Mouse (Mus musculus) heart, embryonic 14.5 days (tissue): Measurements from ENCODE around the gene Trip10. TPM values are rescaled to one million over a fixed set of nuclear protein-coding genes. Genes with fewer than 3 reads are reported as not detected.
A peak's percentile ranks its signal among the peaks of the same experiment; 100 is the strongest.

Source experiments
- ATAC-seq: fragments of 200-750 bp; cut with Nextera tagmentation; 2 replicates; pipeline ENCODE4 v1.8.0; 2017; ENCODE audit warnings: low read depth, moderate TSS enrichment; ENCODE audit not compliant: insufficient number of reproducible peaks, insufficient read depth, low FRiP score
- H3K27ac ChIP-seq, 2 experiments: fragments of 200-500 bp in 1 of 2; fragments of 300-500 bp in 1 of 2; sonication (generic) in 1 of 2; replicated peaks in 1 of 2; 2 replicates each; pipeline ENCODE4 v1.5.1; 2012 to 2014; ENCODE audit warnings: low read depth in 2 of 2, low read length in 2 of 2, control low read depth in 1 of 2, mild to moderate bottlenecking in 1 of 2, mixed read lengths in 1 of 2; ENCODE audit not compliant: control insufficient read depth in 1 of 2, insufficient read depth in 1 of 2
- H3K27me3 ChIP-seq: fragments of 300-500 bp; sonication (generic); 2 replicates; pipeline ENCODE4 v1.6.1; 2014; ENCODE audit warnings: mild to moderate bottlenecking, low read length, control low read depth; ENCODE audit not compliant: control insufficient read depth, insufficient read depth
- H3K36me3 ChIP-seq: fragments of 300-500 bp; sonication (generic); 2 replicates; pipeline ENCODE4 v1.6.1; 2014; ENCODE audit warnings: mild to moderate bottlenecking, control low read depth, low read length, mixed read lengths; ENCODE audit not compliant: control insufficient read depth, insufficient read depth
- H3K4me1 ChIP-seq, 2 experiments: fragments of 200-500 bp in 1 of 2; fragments of 300-500 bp in 1 of 2; sonication (generic) in 1 of 2; 2 replicates each; pipeline ENCODE4 v1.6.1; 2012 to 2014; ENCODE audit warnings: low read length in 2 of 2, control low read depth in 1 of 2, mixed read lengths in 1 of 2; ENCODE audit not compliant: control insufficient read depth in 2 of 2, insufficient read depth in 2 of 2
- H3K4me2 ChIP-seq: fragments of 300-500 bp; sonication (generic); 2 replicates; pipeline ENCODE4 v1.6.1; 2014; ENCODE audit warnings: mild to moderate bottlenecking, low read length
- H3K4me3 ChIP-seq, 2 experiments: fragments of 200-500 bp in 1 of 2; fragments of 300-500 bp in 1 of 2; sonication (generic) in 1 of 2; 2 replicates each; pipeline ENCODE4 v1.5.1; 2012 to 2014; ENCODE audit warnings: low read length in 2 of 2, mild to moderate bottlenecking in 2 of 2, control low read depth in 1 of 2, low read depth in 1 of 2, moderate library complexity in 1 of 2; ENCODE audit not compliant: control insufficient read depth in 1 of 2, insufficient read depth in 1 of 2
- H3K9ac ChIP-seq: fragments of 300-500 bp; sonication (generic); 2 replicates; pipeline ENCODE4 v1.6.1; 2014; ENCODE audit warnings: mild to moderate bottlenecking, low read length
- H3K9me3 ChIP-seq: fragments of 300-500 bp; sonication (generic); 2 replicates; pipeline ENCODE4 v1.6.1; 2016; ENCODE audit warnings: low read length, control low read depth; ENCODE audit not compliant: control insufficient read depth
- WGBS: fragments of 180-500 bp; shearing (Covaris S2); extraction: QIAGEN DNeasy Blood & Tissue Kit; methylation state at CpG from one replicate; pipeline ENCODE4 v1.1.7; 2014; 5-methylcytosine and 5-hydroxymethylcytosine counted together
- polyA plus RNA-seq: library from polyadenylated mRNA; unstranded; fragments of >200 nt; fragmentation: Nextera tagmentation; extraction: Ambion mirVana; gene quantifications from 2 replicates; pipeline ENCODE4 v1.2.1, GENCODE M21; 2014

The Trip10 gene
- 32.9 and 33.0 TPM in 2 replicates for polyA plus RNA-seq

- H3K9ac ChIP-seq: peak within 1 kb of the TSS; percentile 84
- peak within 1 kb of the TSS; percentile 96 for H3K4me2 ChIP-seq
- peak within 1 kb of the TSS; percentile 77 to 89 for H3K4me3 ChIP-seq
- peak; percentile 58 for ATAC-seq
- H3K4me1 ChIP-seq: peaks cover 13 to 20% of the 10 kb centered on the region in 2 experiments
- peaks cover 20% of the 10 kb centered on the region for H3K36me3 ChIP-seq
- H3K27me3 ChIP-seq: no peaks in the 10 kb centered on the region
- under 1% methylated on average over 50 of the region's 52 CpGs for WGBS
- H3K9me3 ChIP-seq: no peaks in the 10 kb centered on the region
- peak within 1 kb of the TSS; percentile 75 to 95 for H3K27ac ChIP-seq
Measured at GRCm38 (mm10) chr17:57249186-57250181, at the start of gene Trip10. TSS of gene Trip10 (plus strand) at chr17:57249455.

- 68% methylated on average over 10 of the region's 10 CpGs for WGBS
- Histone ChIP-seq H3K4me3 (no peak overlapping the region), H3K4me2 (no peak overlapping the region), H3K9ac (no peak overlapping the region), H3K9me3 (no peaks in the 10 kb centered on the region), H3K36me3 (no peaks in the 10 kb centered on the region), H3K27ac (no peak overlapping the region), H3K4me1 (no peaks in the 10 kb centered on the region), H3K27me3 (no peaks in the 10 kb centered on the region)
- no peak for ATAC-seq
Measured at GRCm38 (mm10) chr17:57201841-57202724, 47.2 kb upstream of the Trip10 start.

DNA sequence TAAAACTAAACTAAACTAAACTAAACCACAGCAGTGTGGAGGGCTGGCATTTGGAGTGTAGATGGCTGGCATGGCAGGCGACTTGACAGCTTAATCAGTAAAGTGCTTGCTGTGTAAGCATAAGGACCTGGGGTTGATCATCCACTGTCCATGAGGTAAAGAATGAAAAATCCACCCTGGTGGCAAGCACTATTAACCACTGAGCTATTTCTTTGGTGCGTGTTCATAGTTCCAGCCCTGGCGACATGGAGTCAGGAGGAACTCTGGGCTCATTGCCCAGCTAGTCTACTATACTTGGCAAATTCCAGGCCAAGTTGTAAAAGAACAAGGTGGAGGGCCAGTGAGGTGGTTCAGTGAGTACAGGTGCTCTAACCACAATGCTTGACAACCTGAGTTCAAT, 41.3 kb upstream of the Trip10 start:
- Histone ChIP-seq H3K4me3 (no peak overlapping the region), H3K9ac (no peak overlapping the region), H3K4me2 (no peak overlapping the region), H3K9me3 (no peaks in the 10 kb centered on the region), H3K27me3 (no peaks in the 10 kb centered on the region), H3K4me1 (no peaks in the 10 kb centered on the region), H3K27ac (no peak overlapping the region), H3K36me3 (no peaks in the 10 kb centered on the region)
- WGBS: 70% methylated on average over 3 of the region's 3 CpGs
- no peak for ATAC-seq

- Histone ChIP-seq H3K9ac (no peak overlapping the region), H3K4me1 (no peaks in the 10 kb centered on the region), H3K4me2 (no peak overlapping the region), H3K36me3 (no peaks in the 10 kb centered on the region), H3K4me3 (no peak overlapping the region), H3K27me3 (0 out of 2 replicates have a peak, but pooled peaks cover 5% of the 10 kb centered on the region), H3K27ac (no peak overlapping the region), H3K9me3 (no peaks in the 10 kb centered on the region)
- no peak for ATAC-seq
- 75% methylated on average over 4 of the region's 4 CpGs for WGBS
Measured at GRCm38 (mm10) chr17:57209330-57209729, 39.9 kb upstream of the Trip10 start.

GRCm38 (mm10) chr17:57211501-57211900, 37.8 kb upstream of the Trip10 start:
- no peaks in the 10 kb centered on the region for H3K9me3 ChIP-seq
- no peaks in the 10 kb centered on the region for H3K36me3 ChIP-seq
- no peak overlapping the region for H3K27ac ChIP-seq
- H3K4me3 ChIP-seq: no peak overlapping the region
- peaks cover 10% of the 10 kb centered on the region; the same call in 1 of the 2 replicates for H3K27me3 ChIP-seq
- 61% methylated on average over 9 of the region's 9 CpGs for WGBS
- H3K4me1 ChIP-seq: no peaks in the 10 kb centered on the region; a peak in 1 of 4 replicates
- ATAC-seq: no peak
- H3K9ac ChIP-seq: no peak overlapping the region
- no peak overlapping the region for H3K4me2 ChIP-seq

DNA sequence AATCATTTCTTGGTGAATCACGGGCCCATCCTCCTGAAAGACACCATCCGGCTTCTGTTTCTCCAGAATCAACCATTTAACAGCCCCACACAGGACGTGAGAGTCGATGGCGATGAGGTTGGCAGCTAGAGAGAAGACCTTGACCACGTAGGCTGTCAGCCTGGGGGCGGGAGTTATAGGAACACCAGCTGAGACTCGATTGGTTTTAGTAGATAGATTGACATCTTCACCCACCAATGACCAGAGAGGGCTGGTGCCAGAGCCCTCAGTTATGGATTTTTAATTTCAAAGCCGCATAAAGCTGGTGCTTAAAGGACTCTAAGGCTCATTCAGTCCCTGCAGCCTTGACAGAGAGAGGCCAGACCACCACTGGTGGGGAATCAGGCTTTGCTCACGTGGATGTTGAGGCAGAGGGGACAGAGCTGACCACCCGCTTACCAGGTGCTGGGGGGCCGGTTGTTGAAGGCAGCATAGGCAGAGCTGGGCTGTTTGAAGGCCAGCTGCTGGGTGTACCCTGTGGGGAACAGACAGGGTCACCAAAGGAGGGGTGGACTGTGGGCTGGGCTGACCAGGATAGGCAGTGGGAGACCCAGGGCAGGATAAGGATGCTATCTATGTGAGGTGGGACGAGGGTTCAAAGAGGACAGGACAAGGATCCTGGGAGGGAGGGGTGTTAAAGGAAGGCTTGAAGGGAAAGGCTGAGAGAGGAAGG, 34.4 kb upstream of the Trip10 start:
- no peak overlapping the region for H3K4me3 ChIP-seq
- H3K9me3 ChIP-seq: no peaks in the 10 kb centered on the region
- H3K27me3 ChIP-seq: peaks cover 10% of the 10 kb centered on the region; the same call in 1 of the 2 replicates
- no peak overlapping the region for H3K9ac ChIP-seq
- WGBS: 39% methylated on average over 13 of the region's 13 CpGs
- ATAC-seq: 0 out of 2 replicates have a peak, but pooled peaks have one; percentile 11
- H3K4me1 ChIP-seq: no peaks in the 10 kb centered on the region; a peak in 1 of 4 replicates
- H3K4me2 ChIP-seq: no peak overlapping the region
- no peaks in the 10 kb centered on the region for H3K36me3 ChIP-seq
- no peak overlapping the region for H3K27ac ChIP-seq
